Mouse (Mus musculus): ENCODE data around the gene Smarca5. TPM values are rescaled to one million over a fixed set of nuclear protein-coding genes. Genes with fewer than 3 reads are reported as not detected.

Smarca5 gene
- 30.0 TPM for polyA plus RNA-seq (2015; fragmentation: Illumina TruSeq; extraction: RNeasy Lipid Tissue Mini Kit (QIAGEN cat#74804); ENCODE audit: low read depth, low replicate concordance)

DNA sequence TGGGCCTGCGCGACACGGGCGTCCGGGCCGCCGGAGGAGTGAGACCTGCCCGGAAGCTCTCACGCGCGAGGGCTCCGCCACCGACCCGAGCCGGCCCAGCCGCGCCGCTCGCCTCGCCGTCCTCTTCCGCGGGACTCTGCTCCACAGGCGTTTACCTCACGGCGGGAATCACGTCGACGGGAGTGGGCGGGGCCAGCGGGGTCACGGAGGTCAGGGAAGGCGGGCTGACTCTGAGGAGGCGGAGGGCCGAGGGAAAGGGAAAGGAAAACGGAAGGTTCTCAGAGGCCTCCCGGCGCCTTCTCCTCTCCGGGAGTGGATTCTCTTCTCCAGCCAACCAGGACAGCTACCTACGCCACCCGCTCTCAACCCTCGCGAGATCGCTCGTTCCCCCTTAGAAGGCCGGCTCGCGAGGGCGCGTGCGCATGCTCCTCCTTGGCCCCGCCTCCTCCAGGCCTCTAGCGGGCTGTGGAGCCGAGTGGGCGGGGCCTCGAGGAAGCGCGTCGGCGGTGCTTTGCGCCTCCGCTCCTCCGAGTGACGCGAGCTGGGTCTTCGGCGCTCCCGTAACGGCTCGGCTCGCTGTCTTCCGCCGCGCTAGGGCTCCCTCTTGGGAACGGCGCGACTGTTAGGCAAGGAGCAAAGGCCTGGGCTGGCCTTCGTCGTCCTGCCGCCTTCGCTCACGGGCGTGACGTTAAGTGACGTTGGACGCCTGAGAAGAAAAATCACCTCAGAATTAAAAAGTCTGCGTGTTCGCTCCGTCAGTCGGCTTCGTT, at the start of gene Smarca5:
Gene Smarca5 (minus strand): TSS at position 343 of the 770 bp plus-strand sequence.

Other genes with a start within 250 kb of the Smarca5 start
- gene Gypa, start 245.7 kb downstream of the Smarca5 start, polyA plus RNA-seq (2015; fragmentation: Illumina TruSeq; extraction: RNeasy Lipid Tissue Mini Kit (QIAGEN cat#74804); ENCODE audit: low read depth, low replicate concordance) = not detected
- gene Frem3, start 128.4 kb downstream of the Smarca5 start, polyA plus RNA-seq (2015; fragmentation: Illumina TruSeq; extraction: RNeasy Lipid Tissue Mini Kit (QIAGEN cat#74804); ENCODE audit: low read depth, low replicate concordance) = 1.1 TPM
- 19.3 TPM for gene Gab1, start 141.0 kb upstream of the Smarca5 start, polyA plus RNA-seq (2015; fragmentation: Illumina TruSeq; extraction: RNeasy Lipid Tissue Mini Kit (QIAGEN cat#74804); ENCODE audit: low read depth, low replicate concordance)

Measured in brain, adult 10 weeks (tissue).